Mouse (Mus musculus) brain, embryonic 14.5 days (tissue): ENCODE results near the gene Pitpnm1.

Source experiments
- CTCF ChIP-seq: fragments of 200-500 bp; IDR thresholded peaks from 2 replicates; pipeline ENCODE4 v1.5.1; 2012; ENCODE audit warnings: inconsistent platforms, mild to moderate bottlenecking, moderate library complexity, borderline replicate concordance; ENCODE audit not compliant: insufficient read depth, insufficient read length; ENCODE audit errors: extremely low read depth
- POLR2A ChIP-seq: fragments of 200-500 bp; IDR thresholded peaks from 2 replicates; pipeline ENCODE4 v1.6.1; 2012; ENCODE audit warnings: mild to moderate bottlenecking, inconsistent platforms, borderline replicate concordance; ENCODE audit not compliant: poor library complexity, insufficient read depth, insufficient read length, severe bottlenecking; ENCODE audit errors: extremely low read depth

GRCm38 (mm10) chr19:4144550-4145498, 45.0 kb downstream of the Pitpnm1 start:
- TF ChIP-seq CTCF (no peak), POLR2A (no peak)
